Mouse (Mus musculus): ENCODE data around the gene Slc1a2.

Slc1a2 gene

GRCm38 (mm10) chr2:102663865-102664264 is 5.4 kb downstream of the Slc1a2 start:
- DNase-seq (ENCODE audit: low spot score): no peak

GRCm38 (mm10) chr2:102667981-102668380 is 9.5 kb downstream of the Slc1a2 start:
- DNase-seq (ENCODE audit: low spot score): no peak

- no peak for DNase-seq (ENCODE audit: low spot score)
These were observed 11.1 kb downstream of the Slc1a2 start for GRCm38 (mm10) chr2:102669580-102669979.

- DNase-seq (ENCODE audit: low spot score): no peak
These were observed 16.1 kb downstream of the Slc1a2 start for GRCm38 (mm10) chr2:102674582-102674981.

DNA sequence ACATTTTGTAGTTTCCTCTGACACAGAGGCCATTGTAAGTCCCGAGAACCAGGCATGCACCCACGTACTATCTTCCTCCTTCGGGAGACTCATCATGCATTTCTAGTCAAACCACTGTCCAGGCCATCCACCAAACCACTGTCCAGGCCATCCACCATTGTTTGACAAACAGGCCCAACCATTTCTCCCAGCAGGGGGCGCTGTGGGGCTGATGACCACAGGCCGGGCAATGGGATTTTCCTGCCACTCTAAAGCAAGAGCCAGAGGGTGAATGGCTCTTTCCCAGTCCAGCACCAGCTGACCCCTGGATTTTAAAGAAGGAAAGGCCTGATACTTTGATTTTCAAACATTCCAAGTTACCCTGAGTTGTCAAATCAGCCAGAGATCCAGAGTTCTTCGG is 16.8 kb downstream of the Slc1a2 start:
- DNase-seq (ENCODE audit: low spot score): peak; percentile 51

- DNase-seq (ENCODE audit: low spot score): no peak
These were observed 18.4 kb downstream of the Slc1a2 start for GRCm38 (mm10) chr2:102676716-102677312.

DNA sequence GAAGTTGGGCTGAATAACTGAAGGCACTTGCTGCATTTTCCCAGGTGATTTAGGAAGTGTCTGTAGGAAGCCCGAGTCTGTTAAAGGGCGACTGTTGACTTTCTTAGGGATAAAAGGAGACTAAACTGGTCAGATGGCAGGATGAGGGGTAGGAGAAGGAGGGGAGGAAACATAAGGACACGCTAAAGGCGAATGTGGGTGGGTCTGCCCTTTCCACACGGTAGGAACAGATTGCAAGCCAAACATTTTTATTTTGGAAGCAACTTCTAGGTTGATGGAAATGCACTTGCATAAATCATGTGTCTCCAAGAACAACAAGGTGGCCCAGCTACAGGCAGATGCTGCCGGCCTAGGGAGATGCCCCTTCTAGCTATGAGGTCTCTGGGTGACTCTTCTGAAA is 18.9 kb downstream of the Slc1a2 start:
- DNase-seq (ENCODE audit: low spot score): no peak

DNA sequence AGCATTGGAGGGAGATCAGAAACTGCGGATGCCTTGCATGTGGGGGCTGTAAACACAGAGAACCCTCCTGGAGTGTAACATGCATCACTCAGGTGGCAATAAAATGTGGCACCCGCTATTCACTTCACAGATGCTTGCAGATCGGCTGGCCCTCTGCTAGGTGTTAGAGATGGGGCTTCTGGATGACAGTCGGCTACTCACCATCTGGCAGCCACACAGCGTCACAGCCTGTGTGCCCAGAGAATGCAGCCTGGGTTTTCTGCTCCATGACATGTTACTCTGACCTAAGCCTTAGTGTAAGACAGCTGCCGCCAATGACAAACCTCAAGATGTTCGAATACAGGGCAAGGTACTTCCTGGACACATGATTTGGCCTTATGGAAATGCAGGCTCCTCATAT is 22.9 kb downstream of the Slc1a2 start:
- DNase-seq (ENCODE audit: low spot score): no peak

- peak; percentile 35 for DNase-seq (ENCODE audit: low spot score)
These were observed 23.7 kb downstream of the Slc1a2 start for GRCm38 (mm10) chr2:102682168-102682567.

GRCm38 (mm10) chr2:102685371-102686107 is 27.1 kb downstream of the Slc1a2 start:
- DNase-seq (ENCODE audit: low spot score): peak; percentile 60

GRCm38 (mm10) chr2:102686108-102686450 is 27.6 kb downstream of the Slc1a2 start:
- no peak for DNase-seq (ENCODE audit: low spot score)

GRCm38 (mm10) chr2:102693556-102693955 is 35.1 kb downstream of the Slc1a2 start:
- DNase-seq (ENCODE audit: low spot score): no peak

DNA sequence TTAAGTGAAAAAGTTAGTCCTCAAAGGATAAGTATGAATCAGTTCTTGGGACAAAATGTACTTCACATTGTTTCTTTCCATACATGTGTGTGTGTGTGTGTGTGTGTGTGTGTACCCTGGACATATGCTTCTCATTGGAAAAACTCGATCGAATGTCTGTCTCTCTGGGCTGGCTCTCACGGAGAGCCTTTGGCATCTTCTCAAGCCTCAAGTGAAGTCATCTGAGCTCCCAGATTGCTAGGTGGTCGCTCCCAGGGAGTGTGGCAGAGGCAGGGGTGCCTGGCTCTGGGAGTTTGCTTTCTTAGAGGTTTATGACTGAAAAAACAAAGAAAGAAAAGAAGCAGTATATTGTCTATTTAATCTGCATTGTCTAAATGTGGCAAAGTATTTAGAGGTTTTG is 36.3 kb downstream of the Slc1a2 start:
- no peak for DNase-seq (ENCODE audit: low spot score)

GRCm38 (mm10) chr2:102695541-102695940 is 37.1 kb downstream of the Slc1a2 start:
- DNase-seq (ENCODE audit: low spot score): no peak

DNA sequence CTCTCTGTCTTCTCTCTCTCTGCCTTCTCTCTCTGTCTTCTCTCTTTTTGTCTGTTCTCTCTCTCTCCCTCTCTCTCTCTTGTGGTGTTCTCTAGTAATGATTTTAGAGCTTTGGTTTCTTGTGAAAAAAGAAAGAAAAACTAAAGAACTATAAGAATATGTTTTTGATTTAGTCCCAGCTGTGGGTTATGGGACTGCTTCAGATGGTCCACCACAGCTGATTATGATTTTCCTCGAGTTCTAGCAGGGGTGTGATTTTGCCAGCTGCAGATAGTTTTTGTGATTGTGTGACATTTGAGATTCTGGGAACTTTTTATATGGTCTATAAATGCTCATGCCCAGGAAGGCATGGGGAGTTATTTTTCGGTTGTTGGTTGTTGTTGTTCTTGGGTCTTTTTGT is 39.3 kb downstream of the Slc1a2 start:
- no peak for DNase-seq (ENCODE audit: low spot score)

DNA sequence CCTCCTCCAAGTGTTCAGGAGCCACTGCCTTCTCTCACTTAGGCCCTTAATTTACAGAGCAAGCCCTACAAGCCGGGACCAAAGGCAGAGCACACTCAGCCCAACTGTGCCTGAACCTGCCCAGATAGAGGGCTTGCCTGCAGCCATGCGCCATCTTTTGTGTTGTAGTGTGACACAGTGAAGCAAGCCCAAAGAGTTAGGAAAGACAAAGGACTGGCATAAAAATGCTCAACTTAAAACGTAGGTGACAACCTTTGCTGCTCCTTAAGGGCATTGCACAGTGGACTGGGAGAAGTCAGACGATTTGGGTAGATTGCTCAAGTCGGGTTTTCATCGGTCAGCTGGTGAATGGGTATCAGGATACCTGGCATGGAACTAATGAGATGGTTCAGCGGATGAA is 41.5 kb downstream of the Slc1a2 start:
- no peak for DNase-seq (ENCODE audit: low spot score)

- DNase-seq (ENCODE audit: low spot score): no peak
These were observed 42.2 kb downstream of the Slc1a2 start for GRCm38 (mm10) chr2:102700695-102701094.

GRCm38 (mm10) chr2:102701382-102701781 is 42.9 kb downstream of the Slc1a2 start:
- no peak for DNase-seq (ENCODE audit: low spot score)

DNA sequence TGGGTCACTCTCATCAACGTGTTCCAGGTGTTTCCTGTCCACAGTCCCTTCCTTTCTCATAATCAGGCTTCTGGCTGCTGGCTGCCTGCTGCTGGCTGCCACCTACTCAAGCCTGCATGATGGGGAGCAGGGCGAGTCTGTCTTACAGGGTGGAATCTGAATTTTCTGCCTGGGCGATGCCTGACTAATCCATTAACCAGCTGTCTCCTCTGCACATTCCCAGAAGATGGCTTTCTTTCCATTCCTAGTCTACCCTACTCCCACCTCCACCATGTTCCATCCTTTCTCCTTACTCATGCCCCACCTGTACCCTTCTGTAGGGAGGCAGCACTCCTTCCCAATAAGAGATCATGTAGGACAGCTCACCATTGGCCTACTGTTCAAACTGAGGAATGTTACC is 45.1 kb downstream of the Slc1a2 start:
- no peak for DNase-seq (ENCODE audit: low spot score)

DNA sequence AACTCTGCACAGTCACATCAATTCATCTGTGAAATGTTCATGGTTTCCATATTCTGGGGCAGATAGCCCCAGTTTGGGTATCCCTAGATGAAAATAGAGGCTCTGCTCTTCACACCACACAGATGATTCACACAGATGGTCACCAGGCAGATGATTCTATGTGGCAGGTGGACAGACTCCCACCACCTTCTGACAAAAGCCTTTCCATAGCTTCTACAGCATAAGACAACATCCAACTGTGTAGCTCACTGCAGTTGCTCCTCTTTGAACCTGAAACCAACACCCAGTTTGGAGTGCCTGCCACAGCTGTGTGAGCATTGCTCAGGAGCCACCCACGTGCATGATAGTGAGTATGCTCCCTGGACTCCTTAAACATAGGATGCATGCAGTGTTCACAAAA is 46.3 kb downstream of the Slc1a2 start:
- DNase-seq (ENCODE audit: low spot score): no peak

DNA sequence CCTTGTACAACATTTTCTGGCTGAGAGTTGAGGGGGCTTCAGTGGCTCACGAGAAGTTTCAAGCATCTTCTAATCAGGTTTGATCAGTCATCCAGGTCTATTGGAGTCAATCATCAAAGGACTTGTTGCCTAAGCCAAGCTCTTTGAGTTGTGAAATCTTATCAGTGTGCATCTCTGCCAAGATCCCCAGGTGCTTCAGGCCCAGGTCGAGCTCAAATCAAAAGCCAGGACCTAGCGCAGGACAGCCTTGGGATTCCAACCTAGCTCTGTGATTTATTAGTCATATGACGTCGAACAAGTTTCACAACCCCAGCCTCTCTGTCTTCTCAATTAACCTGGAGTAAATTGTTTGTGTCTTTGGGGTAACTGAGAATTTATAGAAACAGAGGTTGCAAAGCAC is 53.1 kb downstream of the Slc1a2 start:
- DNase-seq (ENCODE audit: low spot score): no peak

GRCm38 (mm10) chr2:102712049-102712448 is 53.6 kb downstream of the Slc1a2 start:
- DNase-seq (ENCODE audit: low spot score): no peak

- DNase-seq (ENCODE audit: low spot score): no peak
These were observed 54.5 kb downstream of the Slc1a2 start for GRCm38 (mm10) chr2:102712678-102713628.

Data from adipocyte (in vitro differentiated cells).